Mouse (Mus musculus) ES-Bruce4 (cell line): Measurements from ENCODE around the gene Cacnb3. TPM values are rescaled to one million over a fixed set of nuclear protein-coding genes. Genes with fewer than 3 reads are reported as not detected.

Source experiments
- H3K27ac ChIP-seq: 2 replicates; pipeline ENCODE4 v1.5.1; 2012; ENCODE audit warnings: low read length, inconsistent platforms; ENCODE audit not compliant: insufficient read depth
- H3K27me3 ChIP-seq: 2 replicates; pipeline ENCODE4 v1.6.1; 2012; ENCODE audit warnings: mild to moderate bottlenecking, low read length, inconsistent platforms; ENCODE audit not compliant: control insufficient read depth, poor library complexity, insufficient read depth, severe bottlenecking
- H3K36me3 ChIP-seq: 2 replicates; pipeline ENCODE4 v1.6.1; 2012; ENCODE audit warnings: inconsistent platforms, mild to moderate bottlenecking, low read length, moderate library complexity; ENCODE audit not compliant: control insufficient read depth, poor library complexity, insufficient read depth, severe bottlenecking
- H3K4me1 ChIP-seq: one replicate; pipeline ENCODE4 v1.8.1; 2011; ENCODE audit warnings: low read length; ENCODE audit not compliant: control insufficient read depth, insufficient read depth
- H3K4me3 ChIP-seq: 2 replicates; pipeline ENCODE4 v1.5.1; 2011; ENCODE audit warnings: low read depth, mild to moderate bottlenecking, low read length
- H3K9ac ChIP-seq: 2 replicates; pipeline ENCODE4 v1.6.1; 2012; ENCODE audit warnings: low read depth, mild to moderate bottlenecking, inconsistent platforms; ENCODE audit not compliant: poor library complexity, severe bottlenecking
- H3K9me3 ChIP-seq: replicated peaks from 2 replicates; pipeline ENCODE4 v1.6.1; 2012; ENCODE audit warnings: mild to moderate bottlenecking, low read length, inconsistent platforms; ENCODE audit not compliant: control insufficient read depth, poor library complexity, insufficient read depth, severe bottlenecking
- CTCF ChIP-seq: IDR thresholded peaks from one replicate; pipeline ENCODE4 v1.8.1; 2011; ENCODE audit warnings: low read depth, low read length
- EP300 ChIP-seq: IDR thresholded peaks from 2 replicates; pipeline ENCODE4 v1.6.1; 2011; ENCODE audit warnings: low read depth, low read length; ENCODE audit not compliant: insufficient read depth
- POLR2A ChIP-seq: IDR thresholded peaks from one replicate; pipeline ENCODE4 v1.8.1; 2011; ENCODE audit warnings: low read length; ENCODE audit not compliant: insufficient read depth
- polyA plus RNA-seq: library from polyadenylated mRNA; stranded (reverse); fragments of >200 nt; gene quantifications from 2 replicates; pipeline ENCODE4 v1.2.4, GENCODE M21; 2011; ENCODE audit warnings: low read depth; ENCODE audit not compliant: missing spikeins, insufficient read depth, insufficient read length

The Cacnb3 gene
- polyA plus RNA-seq, 1 experiment = 16.8 TPM

DNA sequence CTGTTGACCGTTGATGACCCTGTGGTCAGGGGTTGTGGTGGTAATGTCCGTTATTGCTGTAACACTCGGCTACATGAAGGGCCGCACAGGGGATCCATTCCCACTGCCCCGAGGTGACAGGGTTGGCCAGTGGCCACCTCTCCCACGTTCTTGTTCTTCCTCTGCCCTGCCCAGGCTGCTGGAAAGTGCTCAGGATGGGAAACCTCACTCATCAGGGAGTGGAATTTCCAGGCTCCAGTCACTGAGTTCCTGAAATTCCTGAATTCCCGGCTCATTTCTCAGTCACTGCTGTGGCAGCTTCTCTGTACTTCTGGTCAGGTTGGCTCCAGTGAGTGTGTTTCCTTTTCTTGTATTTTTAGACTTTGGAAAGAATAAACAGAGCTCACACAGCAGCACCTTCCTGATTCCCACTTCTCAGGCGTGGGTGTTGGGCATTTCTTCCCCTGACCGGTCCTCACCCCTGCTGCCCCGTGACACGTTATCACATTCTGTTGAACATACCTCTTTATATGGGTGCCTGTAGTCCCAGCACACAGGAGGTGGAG, 61.6 kb downstream of the Cacnb3 start:
- no peak overlapping the region for H3K27ac ChIP-seq
- H3K9ac ChIP-seq = no peak overlapping the region
- H3K4me3 ChIP-seq = no peak overlapping the region

More for the DNA sequence above, 61.6 kb downstream of the Cacnb3 start:
- Histone ChIP-seq H3K27me3 (no peaks in the 10 kb centered on the region), H3K9me3 (no peaks in the 10 kb centered on the region), H3K4me1 (peaks cover 2% of the 10 kb centered on the region), H3K36me3 (no peaks in the 10 kb centered on the region)
- no peak for TF ChIP-seq CTCF
- no peak for TF ChIP-seq POLR2A
- TF ChIP-seq EP300 = no peak

Other genes starting within 250 kb of the Cacnb3 start
- gene Olfr283, start 249.9 kb upstream of the Cacnb3 start, polyA plus RNA-seq = not detected in 2 replicates
- not detected in 2 replicates for gene Olfr282, start 199.6 kb upstream of the Cacnb3 start, polyA plus RNA-seq
- gene Olfr281, start 178.3 kb upstream of the Cacnb3 start, polyA plus RNA-seq = not detected in 2 replicates
- gene OR5BS1P, start 160.9 kb upstream of the Cacnb3 start, polyA plus RNA-seq = not detected in 2 replicates
- not detected in 2 replicates for gene Lalba, start 148.1 kb upstream of the Cacnb3 start, polyA plus RNA-seq
- 0.10 TPM in 1 of 2 replicates, not detected in the other for gene Olfr279, start 138.4 kb upstream of the Cacnb3 start, polyA plus RNA-seq
- 116 and 119 TPM in 2 replicates for gene Kansl2, start 96.6 kb upstream of the Cacnb3 start, polyA plus RNA-seq
- gene Ccnt1, start 59.9 kb upstream of the Cacnb3 start, polyA plus RNA-seq = 66.8 and 73.1 TPM in 2 replicates
- gene 4930415O20Rik, start 59.8 kb upstream of the Cacnb3 start, polyA plus RNA-seq = 1.7 and 2.6 TPM in 2 replicates
- 12.5 and 12.8 TPM in 2 replicates for gene Adcy6, start 20.8 kb upstream of the Cacnb3 start, polyA plus RNA-seq
- 121 TPM in 2 replicates for gene Ddx23, start 32.1 kb downstream of the Cacnb3 start, polyA plus RNA-seq
- gene Rnd1, start 46.6 kb downstream of the Cacnb3 start, polyA plus RNA-seq = 3.4 and 3.7 TPM in 2 replicates
- gene Ccdc65, start 77.4 kb downstream of the Cacnb3 start, polyA plus RNA-seq = 0.85 TPM in 1 of 2 replicates, not detected in the other
- gene Fkbp11, start 97.4 kb downstream of the Cacnb3 start, polyA plus RNA-seq = 28.2 and 30.0 TPM in 2 replicates
- 58.4 and 59.3 TPM in 2 replicates for gene Arf3, start 132.4 kb downstream of the Cacnb3 start, polyA plus RNA-seq
- gene Wnt10b, start 147.3 kb downstream of the Cacnb3 start, polyA plus RNA-seq = 1.7 and 1.8 TPM in 2 replicates
- not detected in 2 replicates for gene Wnt1, start 159.0 kb downstream of the Cacnb3 start, polyA plus RNA-seq
- not detected in 2 replicates for gene Ddn, start 178.7 kb downstream of the Cacnb3 start, polyA plus RNA-seq
- 51.0 and 61.0 TPM in 2 replicates for gene Prkag1, start 200.7 kb downstream of the Cacnb3 start, polyA plus RNA-seq
- gene Kmt2d, start 240.4 kb downstream of the Cacnb3 start, polyA plus RNA-seq = 51.9 and 62.2 TPM in 2 replicates